ENCODE assay signal across 23 mouse cellular contexts in the genomic region with DNA sequence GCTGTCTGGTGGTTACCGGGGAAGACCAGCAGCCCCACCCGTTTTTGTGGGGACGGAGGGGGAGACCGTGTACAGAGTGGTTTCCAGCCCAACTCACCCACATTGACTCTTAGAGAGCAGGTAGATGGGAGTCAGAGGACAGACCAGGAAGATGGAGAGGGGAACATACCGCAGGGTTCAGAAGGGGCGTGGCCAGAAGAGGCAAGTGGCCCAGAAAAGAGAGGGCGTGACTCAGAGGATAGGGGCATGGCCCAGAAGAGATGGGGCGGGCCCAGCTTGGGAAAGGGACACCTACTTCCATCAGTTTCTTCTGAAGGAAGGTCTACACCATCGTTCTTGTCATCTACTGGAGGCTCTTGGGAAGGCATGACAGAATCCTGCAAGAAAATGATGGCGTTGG. TPM values are rescaled to one million over a fixed set of nuclear protein-coding genes. Genes with fewer than 3 reads are reported as not detected.
DNase-seq lines count a peak whose midpoint lies in the region; ATAC-seq and TF ChIP-seq lines count a peak whose summit lies in the region.
"Had no signal": no experiment of that assay in that cellular context is flagged by ENCODE, and none has a peak within 500 bp of the region (broad histone marks: within the 10 kb centered on the region; RNA-seq: fewer than 3 reads in every experiment).

No protein-coding gene starts in this region.

- no peaks in the 10 kb centered on the region for H3K9me3 ChIP-seq in intestine, embryonic 15.5 days
- H3K9me3 ChIP-seq in intestine, postnatal 0 days (ENCODE audit: control insufficient read depth), result no peaks in the 10 kb centered on the region
- no peaks in the 10 kb centered on the region for H3K9me3 ChIP-seq in E14TG2a.4 (ENCODE audit: low read length)
- H3K9me3 ChIP-seq: embryonic facial prominence, embryonic 12.5 days; heart, embryonic 13.5 days; hindbrain, embryonic 12.5 days had no signal

- TF ChIP-seq CTCF in intestine, postnatal 0 days (IDR thresholded peaks at IDR 0.05; ENCODE audit: low read depth), result no peak
- no peak for TF ChIP-seq CTCF in E14TG2a.4 (conservative IDR thresholded peaks at IDR 0.05; ENCODE audit: low read length)

- DNase-seq in 416B (ENCODE audit: low read depth), result peak; percentile 28
- peak; percentile 73 for DNase-seq in ZHBTc4 (ENCODE audit: low read depth, low spot score)
- DNase-seq in frontal cortex, postnatal 25 days (ENCODE audit: low spot score in 2 of 2), result no peak
- no peak for DNase-seq in gastrocnemius, postnatal 25 days
- DNase-seq: adrenal gland, postnatal 10 days; B cell, adult 2 months; cerebellum, adult 18-20 months; cerebellum, postnatal 25 days; gastrocnemius, adult 2 months; gastrocnemius, postnatal 36 days; heart, adult 11 months; heart, postnatal 36 days; kidney, adult 18-20 months had no signal

- 88% methylated on average over 10 of the region's 10 CpGs for WGBS in intestine, embryonic 15.5 days
- 85% methylated on average over 10 of the region's 10 CpGs for whole genome bisulfite sequencing in intestine, postnatal 0 days

- 0 out of 2 replicates have a peak, but pooled peaks have one; percentile 43 for ATAC-seq in intestine, embryonic 15.5 days
- no peak for ATAC-seq in intestine, postnatal 0 days
- ATAC-seq: CD4-positive, CD25-positive, alpha-beta regulatory T cell, adult 4 months; forebrain, embryonic 16.5 days; hindbrain, embryonic 16.5 days; inflammation-experienced regulatory T-cells, adult 6 months had no signal

- H3K4me1 ChIP-seq in intestine, embryonic 15.5 days (replicated peaks), result no peaks in the 10 kb centered on the region
- H3K4me1 ChIP-seq in intestine, postnatal 0 days (replicated peaks; ENCODE audit: control insufficient read depth, insufficient read depth, low read length), result no peaks in the 10 kb centered on the region
- H3K4me1 ChIP-seq in E14TG2a.4 (replicated peaks; ENCODE audit: low read depth, low read length), result peaks cover 78% of the 10 kb centered on the region
- H3K4me1 ChIP-seq: embryonic facial prominence, embryonic 12.5 days; hindbrain, embryonic 12.5 days had no signal

- H3K27ac ChIP-seq in intestine, embryonic 15.5 days, result no peak overlapping the region
- H3K27ac ChIP-seq in intestine, postnatal 0 days (ENCODE audit: low read depth, low read length), result no peak overlapping the region
- H3K27ac ChIP-seq: embryonic facial prominence, embryonic 12.5 days; gastrocnemius, adult 2 months; heart, embryonic 13.5 days; hindbrain, embryonic 12.5 days had no signal

- no peak overlapping the region for H3K4me2 ChIP-seq in intestine, embryonic 15.5 days (replicated peaks)
- H3K4me2 ChIP-seq in intestine, postnatal 0 days (replicated peaks; ENCODE audit: low read depth), result no peak overlapping the region
- H3K4me2 ChIP-seq: embryonic facial prominence, embryonic 12.5 days; heart, embryonic 13.5 days; hindbrain, embryonic 12.5 days had no signal

- H3K9ac ChIP-seq in intestine, embryonic 15.5 days, result no peak overlapping the region
- no peak overlapping the region for H3K9ac ChIP-seq in intestine, postnatal 0 days (ENCODE audit: low read depth, low read length)
- H3K9ac ChIP-seq: embryonic facial prominence, embryonic 12.5 days; heart, embryonic 13.5 days; hindbrain, embryonic 12.5 days had no signal

- H3K27me3 ChIP-seq in intestine, embryonic 15.5 days (replicated peaks), result no peaks in the 10 kb centered on the region
- H3K27me3 ChIP-seq in intestine, postnatal 0 days (replicated peaks; ENCODE audit: control insufficient read depth, insufficient read depth, low read length), result no peaks in the 10 kb centered on the region
- H3K27me3 ChIP-seq in E14TG2a.4 (ENCODE audit: insufficient read depth, low read length), result no peaks in the 10 kb centered on the region
- H3K27me3 ChIP-seq: embryonic facial prominence, embryonic 12.5 days; heart, embryonic 13.5 days; hindbrain, embryonic 12.5 days had no signal

- no peaks in the 10 kb centered on the region for H3K36me3 ChIP-seq in intestine, embryonic 15.5 days
- H3K36me3 ChIP-seq in intestine, postnatal 0 days (ENCODE audit: control insufficient read depth, insufficient read depth), result peaks cover 6% of the 10 kb centered on the region; the same call in 1 of the 2 replicates
- H3K36me3 ChIP-seq in E14TG2a.4 (ENCODE audit: insufficient read depth, low read length), result peaks cover 24% of the 10 kb centered on the region
- H3K36me3 ChIP-seq: embryonic facial prominence, embryonic 12.5 days; heart, embryonic 13.5 days had no signal

- H3K4me3 ChIP-seq in intestine, embryonic 15.5 days (replicated peaks), result no peak overlapping the region
- no peak overlapping the region for H3K4me3 ChIP-seq in intestine, postnatal 0 days (ENCODE audit: low read depth, low read length)
- H3K4me3 ChIP-seq in E14TG2a.4 (replicated peaks; ENCODE audit: low read length), result 0 out of 2 replicates have a peak overlapping the region, but pooled peaks have one; percentile 17
- H3K4me3 ChIP-seq: embryonic facial prominence, embryonic 12.5 days; gastrocnemius, adult 2 months; heart, embryonic 13.5 days; hindbrain, embryonic 12.5 days had no signal

RNA-seq across cellular contexts. Expression of a gene that starts 43.3 kb away (rescaled TPM):
- polyA plus RNA-seq in intestine, embryonic 15.5 days (2015; fragmentation: Nextera tagmentation; extraction: Ambion mirVana), result 64.1 and 74.9 TPM in 2 replicates
- polyA plus RNA-seq in intestine, postnatal 0 days (2015; fragmentation: Nextera tagmentation; extraction: Ambion mirVana), result 54.6 and 57.8 TPM in 2 replicates
- 1 to 10 TPM; 5.3 to 8.2 TPM for total RNA-seq in gastrocnemius, postnatal 25 days (2021)

Comparison
In these comparisons a context has a peak if more than half of its experiments do, and no peak if none do; other contexts are left out.
1. DNase-seq: peak in 416B (single experiment) and ZHBTc4 (single experiment); none in frontal cortex, postnatal 25 days (0 of 2) and gastrocnemius, postnatal 25 days (single experiment).